9 mouse cellular contexts compared by ENCODE assay signal in the genomic region with DNA sequence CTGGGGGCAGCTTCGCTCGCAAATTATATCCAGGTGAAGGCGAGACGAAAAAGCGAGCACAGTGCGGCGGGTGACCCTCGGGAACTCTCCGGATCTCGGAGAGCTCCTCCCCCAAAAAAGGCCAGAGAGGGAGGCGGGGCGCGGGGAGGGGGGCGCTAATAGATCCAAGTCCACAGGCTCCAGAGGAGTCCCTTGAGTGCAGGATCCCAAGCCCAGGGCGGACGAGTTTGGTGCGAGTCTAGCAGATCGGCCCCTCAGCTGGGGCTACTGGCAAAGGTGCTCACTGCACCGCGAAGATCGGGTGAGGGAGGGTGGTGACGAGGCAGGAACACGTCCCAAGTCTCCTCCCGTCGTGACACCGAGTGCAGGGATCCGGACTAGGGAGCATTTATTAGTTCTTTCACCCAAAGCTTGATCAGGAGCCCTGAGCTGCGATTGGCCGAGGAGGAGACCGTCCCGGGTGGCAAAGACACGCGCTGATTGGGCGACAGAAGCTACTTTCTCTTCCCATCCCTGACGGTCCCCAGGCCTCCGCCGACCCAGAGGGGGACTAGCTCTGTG. TPM values are rescaled to one million over a fixed set of nuclear protein-coding genes. Genes with fewer than 3 reads are reported as not detected.
DNase-seq lines count a peak whose midpoint lies in the region; ATAC-seq and TF ChIP-seq lines count a peak whose summit lies in the region.
"Had no signal": no experiment of that assay in that cellular context is flagged by ENCODE, and none has a peak within 500 bp of the region (broad histone marks: within the 10 kb centered on the region; RNA-seq: fewer than 3 reads in every experiment).

Gene Pax3 (minus strand): TSS at position 384 of the 561 bp plus-strand sequence.

- ATAC-seq in forebrain, embryonic 14.5 days, result peak; percentile 22; the same call in 1 of the 2 replicates
- peak; percentile 54 for ATAC-seq in limb, embryonic 12.5 days (ENCODE audit: insufficient number of reproducible peaks, insufficient read depth, low FRiP score, low TSS enrichment, low read depth)

- no peak for TF ChIP-seq POLR2A in cerebellum, adult 2 months (IDR thresholded peaks at IDR 0.05; ENCODE audit: borderline replicate concordance, insufficient read depth, low read length)
- no peak for TF ChIP-seq POLR2A in small intestine, adult 2 months (IDR thresholded peaks at IDR 0.05; ENCODE audit: low read depth, low read length)

- H3K27ac ChIP-seq in cerebellum, adult 2 months (ENCODE audit: insufficient read depth, low read length), result no peak within 1 kb of the TSS
- H3K27ac ChIP-seq in ES-E14 (ENCODE audit: insufficient read depth, low read depth, low read length, poor library complexity, severe bottlenecking), result no peak within 1 kb of the TSS
- H3K27ac ChIP-seq in forebrain, embryonic 14.5 days (ENCODE audit: low read depth, low read length), result no peak within 1 kb of the TSS
- no peak within 1 kb of the TSS for H3K27ac ChIP-seq in limb, embryonic 12.5 days
- no peak within 1 kb of the TSS for H3K27ac ChIP-seq in small intestine, adult 2 months (ENCODE audit: insufficient read depth, low read depth, low read length)

- peak in 1 of 2 experiments; percentile 50 for DNase-seq in cerebellum, adult 2 months
- DNase-seq in cerebellum, adult 8-10 months, result no peak
- DNase-seq in ES-E14 (ENCODE audit: low read depth, low spot score), result no peak
- no peak for DNase-seq in forebrain, embryonic 14.5 days (ENCODE audit: low spot score)
- DNase-seq in thymus, postnatal 0 days (ENCODE audit: low spot score), result no peak
- DNase-seq in T-cell, adult 2 months (ENCODE audit: low spot score), result no peak

- peaks cover 8% of the 10 kb centered on the region; the same call in 1 of the 2 replicates for H3K4me1 ChIP-seq in cerebellum, adult 2 months (ENCODE audit: control insufficient read depth, insufficient read depth, low read length)
- H3K4me1 ChIP-seq in ES-E14 (ENCODE audit: control insufficient read depth in 2 of 2, insufficient read depth in 2 of 2, low read length in 2 of 2, poor library complexity in 1 of 2), result peaks cover 0 to 4% of the 10 kb centered on the region in 2 experiments; a peak in 1 of 4 replicates
- peaks cover 5% of the 10 kb centered on the region; the same call in 1 of the 2 replicates for H3K4me1 ChIP-seq in forebrain, embryonic 14.5 days (ENCODE audit: control insufficient read depth, insufficient read depth, low read length)
- H3K4me1 ChIP-seq in limb, embryonic 12.5 days (replicated peaks), result peaks cover 16% of the 10 kb centered on the region
- peaks cover 9% of the 10 kb centered on the region for H3K4me1 ChIP-seq in small intestine, adult 2 months (ENCODE audit: control insufficient read depth, insufficient read depth, insufficient read length, low read length)

- H3K4me2 ChIP-seq in forebrain, embryonic 14.5 days (ENCODE audit: low read length), result peak within 1 kb of the TSS; percentile 21
- H3K4me2 ChIP-seq in limb, embryonic 12.5 days, result peak within 1 kb of the TSS; percentile 58

- in situ Hi-C loops in ES-E14 (cut with MboI; ENCODE audit: low sequenced_read_pairs in 2 of 2, unreplicated experiment in 2 of 2), result no loop called here

- no peak within 1 kb of the TSS for H3K9ac ChIP-seq in ES-E14 (ENCODE audit: insufficient read depth, low read depth, low read length, poor library complexity, severe bottlenecking)
- no peak within 1 kb of the TSS for H3K9ac ChIP-seq in forebrain, embryonic 14.5 days (ENCODE audit: low read length)
- H3K9ac ChIP-seq in limb, embryonic 12.5 days (replicated peaks), result peak within 1 kb of the TSS; percentile 40

- WGBS in cerebellum, adult 2 months, result 1% methylated on average over 36 of the region's 37 CpGs
- WGBS in forebrain, embryonic 14.5 days, result under 1% methylated on average over 37 of the region's 37 CpGs
- under 1% methylated on average over 35 of the region's 37 CpGs for WGBS in limb, embryonic 12.5 days
- 2% methylated on average over 37 of the region's 37 CpGs for WGBS in small intestine, adult 2 months

- H3K9me3 ChIP-seq in ES-E14 (ENCODE audit: control insufficient read depth, insufficient read depth, low read depth, low read length), result no peaks in the 10 kb centered on the region
- no peaks in the 10 kb centered on the region for H3K9me3 ChIP-seq in forebrain, embryonic 14.5 days (replicated peaks; ENCODE audit: control insufficient read depth, low read length)
- H3K9me3 ChIP-seq in limb, embryonic 12.5 days, result no peaks in the 10 kb centered on the region

- H3K36me3 ChIP-seq in ES-E14 (ENCODE audit: control insufficient read depth, insufficient read depth, low read length, poor library complexity, severe bottlenecking), result no peaks in the 10 kb centered on the region
- no peaks in the 10 kb centered on the region for H3K36me3 ChIP-seq in forebrain, embryonic 14.5 days (ENCODE audit: control insufficient read depth, insufficient read depth, low read length)
- no peaks in the 10 kb centered on the region for H3K36me3 ChIP-seq in limb, embryonic 12.5 days
- no peaks in the 10 kb centered on the region for H3K36me3 ChIP-seq in small intestine, adult 2 months (ENCODE audit: control insufficient read depth, insufficient read depth, low read length)

- H3K4me3 ChIP-seq in cerebellum, adult 2 months (replicated peaks; ENCODE audit: insufficient read depth, low read depth, low read length), result peak within 1 kb of the TSS; percentile 42
- peak within 1 kb of the TSS; percentile 31 to 38; a peak in 3 of 4 replicates for H3K4me3 ChIP-seq in ES-E14 (ENCODE audit: insufficient read depth in 1 of 2, low read depth in 1 of 2, low read length in 2 of 2, poor library complexity in 1 of 2, severe bottlenecking in 1 of 2)
- H3K4me3 ChIP-seq in forebrain, embryonic 14.5 days (ENCODE audit: low read depth, low read length), result peak within 1 kb of the TSS; percentile 16
- H3K4me3 ChIP-seq in limb, embryonic 12.5 days (replicated peaks), result peak within 1 kb of the TSS; percentile 36
- peak within 1 kb of the TSS; percentile 34 for H3K4me3 ChIP-seq in small intestine, adult 2 months (ENCODE audit: low read depth, low read length)

- H3K27me3 ChIP-seq in cerebellum, adult 2 months (ENCODE audit: control insufficient read depth, insufficient read depth, low read length), result peaks cover 15% of the 10 kb centered on the region; the same call in 1 of the 2 replicates
- H3K27me3 ChIP-seq in forebrain, embryonic 14.5 days (replicated peaks; ENCODE audit: control insufficient read depth, insufficient read depth, low read length), result peaks cover 97% of the 10 kb centered on the region
- peaks cover 97% of the 10 kb centered on the region for H3K27me3 ChIP-seq in limb, embryonic 12.5 days
- H3K27me3 ChIP-seq in small intestine, adult 2 months (ENCODE audit: control insufficient read depth, insufficient read depth, low read length), result peaks cover 83% of the 10 kb centered on the region

- TF ChIP-seq CTCF in cerebellum, adult 2 months (IDR thresholded peaks at IDR 0.05; ENCODE audit: borderline replicate concordance, insufficient read depth, low read depth, low read length), result no peak
- TF ChIP-seq CTCF in small intestine, adult 2 months (IDR thresholded peaks at IDR 0.05; ENCODE audit: extremely low read depth, insufficient read length, insufficient replicate concordance, low read depth, low read length), result no peak

TF ChIP-seq in ES-E14, 5 proteins besides CTCF, POLR2A, EP300 and RAD21:
- TF ChIP-seq MAFK (IDR thresholded peaks at IDR 0.05; ENCODE audit: insufficient read depth, low read depth, low read length), result no peak
- no peak for TF ChIP-seq HCFC1 (IDR thresholded peaks at IDR 0.05; ENCODE audit: borderline replicate concordance, insufficient read depth, low read length)
- no peak for TF ChIP-seq CHD2 (IDR thresholded peaks at IDR 0.05; ENCODE audit: low read depth, low read length)
- no peak for TF ChIP-seq ZNF384 (IDR thresholded peaks at IDR 0.05; ENCODE audit: low read depth, low read length)
- TF ChIP-seq ZC3H11A (IDR thresholded peaks at IDR 0.05; ENCODE audit: borderline replicate concordance, low read depth, low read length), result no peak

RNA-seq across cellular contexts. Expression of gene Pax3, which starts in this region (rescaled TPM):
- 3.3 and 3.5 TPM in 2 replicates for polyA plus RNA-seq in cerebellum, adult 2 months (2012; rRNA removed)
- total RNA-seq in ES-E14 (2012; rRNA removed), result 0.21 and 0.71 TPM in 2 replicates
- 0.24 and 0.33 TPM in 2 replicates for polyA plus RNA-seq in forebrain, embryonic 14.5 days (2014; fragmentation: Nextera tagmentation; extraction: Ambion mirVana)
- 1.6 and 1.8 TPM in 2 replicates for polyA plus RNA-seq in limb, embryonic 12.5 days (2016; fragmentation: Nextera tagmentation; extraction: Ambion mirVana)
- polyA plus RNA-seq in small intestine, adult 2 months (2012; rRNA removed), result not detected in 2 replicates
- 0.04 TPM in 1 of 2 replicates, not detected in the other for polyA plus RNA-seq in thymus, postnatal 0 days (2015; fragmentation: Nextera tagmentation; extraction: Ambion mirVana)
- total RNA-seq: hematopoietic stem cell, adult 5-6 weeks had no signal

Comparison
In these comparisons a context has a peak if more than half of its experiments do, and no peak if none do; other contexts are left out.
1. Peak in ATAC-seq, H3K4me3 ChIP-seq and H3K4me2 ChIP-seq in forebrain, embryonic 14.5 days; RNA of the gene not detected or under 1 TPM.